Mouse (Mus musculus): ENCODE data around the gene Dusp22.

GRCm38 (mm10) chr13:30697880-30698279 lies 38.1 kb downstream of the Dusp22 start:
- TF ChIP-seq CTCF (IDR thresholded peaks at IDR 0.05; ENCODE audit: extremely low read depth, insufficient read length, insufficient replicate concordance, low read depth, low read length) = no peak
- TF ChIP-seq POLR2A (IDR thresholded peaks at IDR 0.05; ENCODE audit: low read depth, low read length) = no peak

All from small intestine, adult 2 months (tissue).